Mouse (Mus musculus) testis, postnatal 10 days (tissue): ENCODE data around the gene Cacna1a.

Experiments
- DNase-seq: peaks from one replicate; pipeline ENCODE4 v3.0.0; 2021; ENCODE audit warnings: low spot score

Cacna1a gene

GRCm38 (mm10) chr8:84413886-84414851 lies 25.9 kb downstream of the Cacna1a start:
- DNase-seq, result peak; percentile 50

- no peak for DNase-seq
Measured at GRCm38 (mm10) chr8:84414918-84415317, 26.7 kb downstream of the Cacna1a start.

- no peak for DNase-seq
Measured at GRCm38 (mm10) chr8:84415378-84415898, 27.2 kb downstream of the Cacna1a start.

GRCm38 (mm10) chr8:84416041-84416440 lies 27.8 kb downstream of the Cacna1a start:
- DNase-seq, result no peak

GRCm38 (mm10) chr8:84416915-84417314 lies 28.7 kb downstream of the Cacna1a start:
- no peak for DNase-seq

- DNase-seq, result no peak
Measured at GRCm38 (mm10) chr8:84417840-84418239, 29.6 kb downstream of the Cacna1a start.

GRCm38 (mm10) chr8:84424426-84424825 lies 36.2 kb downstream of the Cacna1a start:
- no peak for DNase-seq

GRCm38 (mm10) chr8:84426087-84426486 lies 37.8 kb downstream of the Cacna1a start:
- DNase-seq, result no peak

- no peak for DNase-seq
Measured at GRCm38 (mm10) chr8:84426582-84426981, 38.3 kb downstream of the Cacna1a start.

- DNase-seq, result no peak
Measured at GRCm38 (mm10) chr8:84428034-84428433, 39.8 kb downstream of the Cacna1a start.

- DNase-seq, result no peak
Measured at GRCm38 (mm10) chr8:84429014-84429413, 40.8 kb downstream of the Cacna1a start.

- DNase-seq, result no peak
Measured at GRCm38 (mm10) chr8:84429492-84429891, 41.3 kb downstream of the Cacna1a start.

- DNase-seq, result no peak
Measured at GRCm38 (mm10) chr8:84435370-84435769, 47.1 kb downstream of the Cacna1a start.

- no peak for DNase-seq
Measured at GRCm38 (mm10) chr8:84439813-84440212, 51.6 kb downstream of the Cacna1a start.

GRCm38 (mm10) chr8:84442043-84442442 lies 53.8 kb downstream of the Cacna1a start:
- peak; percentile 46 for DNase-seq

- DNase-seq, result no peak
Measured at GRCm38 (mm10) chr8:84446571-84446991, 58.3 kb downstream of the Cacna1a start.

- DNase-seq, result peak; percentile 87
Measured at GRCm38 (mm10) chr8:84454532-84454931, 66.3 kb downstream of the Cacna1a start.

- DNase-seq, result no peak
Measured at GRCm38 (mm10) chr8:84458853-84459252, 70.6 kb downstream of the Cacna1a start.

- no peak for DNase-seq
Measured at GRCm38 (mm10) chr8:84459276-84459675, 71.0 kb downstream of the Cacna1a start.

- no peak for DNase-seq
Measured at GRCm38 (mm10) chr8:84460698-84461097, 72.5 kb downstream of the Cacna1a start.

GRCm38 (mm10) chr8:84466932-84467331 lies 78.7 kb downstream of the Cacna1a start:
- no peak for DNase-seq

- DNase-seq, result no peak
Measured at GRCm38 (mm10) chr8:84469076-84469475, 80.8 kb downstream of the Cacna1a start.

GRCm38 (mm10) chr8:84471271-84471995 lies 83.2 kb downstream of the Cacna1a start:
- peak; percentile 89 for DNase-seq
